Mouse (Mus musculus): ENCODE results near the gene Gm45844. TPM values are rescaled to one million over a fixed set of nuclear protein-coding genes. Genes with fewer than 3 reads are reported as not detected.
"Not testable (repeated sequence)": the region's sequence is repeated elsewhere in the genome, so short reads cannot be mapped to it uniquely, and the experiment has no call there.

Gm45844 gene
- 1.1 and 1.4 TPM in 2 replicates for polyA plus RNA-seq (2014; fragmentation: Nextera tagmentation; extraction: Ambion mirVana)

DNA sequence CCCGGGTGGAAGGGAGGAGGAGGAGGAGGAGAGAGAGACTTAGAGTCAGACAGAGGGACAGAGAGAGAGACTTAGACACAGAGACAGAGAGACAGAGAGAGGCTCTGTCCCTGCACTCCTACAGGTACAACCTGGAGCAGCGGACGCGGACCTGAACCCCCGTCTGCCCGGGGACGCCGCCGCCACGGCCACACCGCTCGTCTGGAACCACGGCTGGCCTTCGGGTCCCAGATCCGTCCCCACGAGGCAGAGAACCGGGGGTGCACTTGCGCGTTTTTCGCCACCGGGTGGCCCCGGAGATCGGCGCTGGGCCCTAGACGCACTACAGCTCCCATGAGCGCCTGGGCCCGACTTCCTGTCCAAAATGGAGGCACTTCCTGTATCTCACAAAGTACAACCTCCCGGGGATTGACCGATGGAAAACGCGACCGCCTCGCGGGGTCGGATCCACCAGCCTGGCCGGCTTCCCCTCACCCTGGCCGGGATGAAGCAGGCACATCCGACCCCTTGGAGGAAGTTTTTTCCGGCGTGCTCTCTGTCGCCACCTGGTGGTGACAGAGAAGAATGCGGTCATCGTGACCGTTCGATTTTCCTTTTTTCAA, at the start of gene Gm45844:
Gene Gm45844 (minus strand): TSS at position 324 of the 602 bp plus-strand sequence.
- H3K4me1 ChIP-seq (ENCODE audit: control insufficient read depth, insufficient read depth, low read length); H3K36me3 ChIP-seq (ENCODE audit: control insufficient read depth, insufficient read depth, low read length); H3K9me3 ChIP-seq (replicated peaks; ENCODE audit: control insufficient read depth, low read length); H3K27me3 ChIP-seq (ENCODE audit: control insufficient read depth, insufficient read depth, low read length); H3K9ac ChIP-seq (ENCODE audit: low read depth, low read length); H3K27ac ChIP-seq (ENCODE audit: low read depth, low read length): not testable (repeated sequence)
- WGBS (ENCODE audit: insufficient replicate concordance), result 45% methylated on average over 45 of the region's 45 CpGs
- H3K4me3 ChIP-seq (ENCODE audit: low read depth, low read length), result peak within 1 kb of the TSS; percentile 8; the same call in 1 of the 2 replicates
- peak; percentile 99 for ATAC-seq (replicated peaks; ENCODE audit: insufficient number of reproducible peaks, low FRiP score, low TSS enrichment)
- H3K4me2 ChIP-seq, result peak within 1 kb of the TSS; percentile 11

- no peak for ATAC-seq (replicated peaks; ENCODE audit: insufficient number of reproducible peaks, low FRiP score, low TSS enrichment)
- Histone ChIP-seq H3K27ac (ENCODE audit: low read depth, low read length) (no peak overlapping the region), H3K9me3 (replicated peaks; ENCODE audit: control insufficient read depth, low read length) (no peaks in the 10 kb centered on the region), H3K9ac (ENCODE audit: low read depth, low read length) (no peak overlapping the region), H3K4me3 (ENCODE audit: low read depth, low read length) (no peak overlapping the region), H3K27me3 (ENCODE audit: control insufficient read depth, insufficient read depth, low read length) (no peaks in the 10 kb centered on the region), H3K4me1 (ENCODE audit: control insufficient read depth, insufficient read depth, low read length) (no peaks in the 10 kb centered on the region), H3K4me2 (no peak overlapping the region), H3K36me3 (ENCODE audit: control insufficient read depth, insufficient read depth, low read length) (peaks cover 14% of the 10 kb centered on the region)
- WGBS (ENCODE audit: insufficient replicate concordance), result 80% methylated on average over 16 of the region's 16 CpGs
These were observed 17.5 kb upstream of the Gm45844 start for GRCm38 (mm10) chr7:7295595-7295994.

DNA sequence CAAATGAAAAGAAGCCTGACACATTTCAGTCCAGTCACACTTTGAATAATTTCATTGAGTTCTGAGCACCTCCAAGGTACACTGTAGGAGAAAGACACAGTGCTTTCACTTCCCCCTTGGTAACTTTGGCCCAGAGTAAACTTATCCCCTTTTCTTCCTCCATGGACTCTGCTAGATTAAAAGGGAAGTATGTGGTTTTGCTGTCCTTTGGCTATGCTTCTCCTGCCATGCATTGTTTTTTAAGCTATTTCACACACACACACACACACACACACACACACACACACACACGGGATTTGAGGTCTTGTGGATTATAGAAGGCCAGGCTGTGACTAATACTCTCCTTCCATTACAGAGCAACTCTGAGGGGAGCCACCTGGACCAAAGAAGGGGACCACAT, 3.3 kb upstream of the Gm45844 start:
- no peak for ATAC-seq (replicated peaks; ENCODE audit: insufficient number of reproducible peaks, low FRiP score, low TSS enrichment)
- no peaks in the 10 kb centered on the region for H3K4me1 ChIP-seq (ENCODE audit: control insufficient read depth, insufficient read depth, low read length)
- no peak overlapping the region for H3K9ac ChIP-seq (ENCODE audit: low read depth, low read length)
- no peak overlapping the region for H3K4me2 ChIP-seq
- 53% methylated on average over 1 of the region's 1 CpGs for WGBS (ENCODE audit: insufficient replicate concordance)
- H3K36me3 ChIP-seq (ENCODE audit: control insufficient read depth, insufficient read depth, low read length), result peaks cover 6% of the 10 kb centered on the region
- peaks cover 4% of the 10 kb centered on the region; the same call in 1 of the 2 replicates for H3K9me3 ChIP-seq (replicated peaks; ENCODE audit: control insufficient read depth, low read length)
- H3K27me3 ChIP-seq (ENCODE audit: control insufficient read depth, insufficient read depth, low read length), result no peaks in the 10 kb centered on the region
- no peak overlapping the region for H3K4me3 ChIP-seq (ENCODE audit: low read depth, low read length)
- H3K27ac ChIP-seq (ENCODE audit: low read depth, low read length), result no peak overlapping the region

- H3K4me2 ChIP-seq, result peak overlapping the region; percentile 11
- H3K27ac ChIP-seq (ENCODE audit: low read depth, low read length); H3K27me3 ChIP-seq (ENCODE audit: control insufficient read depth, insufficient read depth, low read length); H3K9me3 ChIP-seq (replicated peaks; ENCODE audit: control insufficient read depth, low read length); H3K9ac ChIP-seq (ENCODE audit: low read depth, low read length); H3K4me1 ChIP-seq (ENCODE audit: control insufficient read depth, insufficient read depth, low read length); H3K36me3 ChIP-seq (ENCODE audit: control insufficient read depth, insufficient read depth, low read length): not testable (repeated sequence)
- WGBS (ENCODE audit: insufficient replicate concordance), result 49% methylated on average over 24 of the region's 24 CpGs
- ATAC-seq (replicated peaks; ENCODE audit: insufficient number of reproducible peaks, low FRiP score, low TSS enrichment), result peak; percentile 44; the same call in 1 of the 2 replicates
- H3K4me3 ChIP-seq (ENCODE audit: low read depth, low read length), result peak overlapping the region; percentile 8; the same call in 1 of the 2 replicates
These were observed 533 bp downstream of the Gm45844 start for GRCm38 (mm10) chr7:7277556-7277955.

DNA sequence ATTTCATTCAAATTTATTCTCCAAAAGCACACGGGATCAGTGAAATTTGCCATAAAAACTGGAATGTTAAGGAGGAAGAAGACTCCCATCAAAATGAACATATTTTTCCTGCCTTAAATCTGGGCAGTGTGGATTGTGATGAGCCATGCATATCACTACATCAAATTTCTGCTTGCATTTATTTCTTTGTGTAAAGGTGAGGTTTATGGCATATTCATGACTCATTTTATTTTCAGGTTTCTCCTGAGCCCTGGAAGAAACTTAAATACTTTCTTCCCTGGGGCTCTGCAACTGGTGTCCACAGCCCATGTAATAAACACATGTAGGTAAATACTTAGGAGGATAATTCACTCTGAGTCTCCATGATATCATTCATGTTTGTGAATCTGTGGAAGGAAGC, 30.9 kb downstream of the Gm45844 start, which contains the start of gene Vmn2r29:
Gene Vmn2r29 (minus strand): TSS at position 101 of the 400 bp plus-strand sequence.
- ATAC-seq (replicated peaks; ENCODE audit: insufficient number of reproducible peaks, low FRiP score, low TSS enrichment); H3K36me3 ChIP-seq (ENCODE audit: control insufficient read depth, insufficient read depth, low read length); H3K9ac ChIP-seq (ENCODE audit: low read depth, low read length); H3K4me1 ChIP-seq (ENCODE audit: control insufficient read depth, insufficient read depth, low read length); H3K27ac ChIP-seq (ENCODE audit: low read depth, low read length); H3K27me3 ChIP-seq (ENCODE audit: control insufficient read depth, insufficient read depth, low read length); H3K9me3 ChIP-seq (replicated peaks; ENCODE audit: control insufficient read depth, low read length); H3K4me3 ChIP-seq (ENCODE audit: low read depth, low read length); H3K4me2 ChIP-seq: not testable (repeated sequence)
- no CpG with 5 or more reads among the region's 1 CpGs for WGBS (ENCODE audit: insufficient replicate concordance)

DNA sequence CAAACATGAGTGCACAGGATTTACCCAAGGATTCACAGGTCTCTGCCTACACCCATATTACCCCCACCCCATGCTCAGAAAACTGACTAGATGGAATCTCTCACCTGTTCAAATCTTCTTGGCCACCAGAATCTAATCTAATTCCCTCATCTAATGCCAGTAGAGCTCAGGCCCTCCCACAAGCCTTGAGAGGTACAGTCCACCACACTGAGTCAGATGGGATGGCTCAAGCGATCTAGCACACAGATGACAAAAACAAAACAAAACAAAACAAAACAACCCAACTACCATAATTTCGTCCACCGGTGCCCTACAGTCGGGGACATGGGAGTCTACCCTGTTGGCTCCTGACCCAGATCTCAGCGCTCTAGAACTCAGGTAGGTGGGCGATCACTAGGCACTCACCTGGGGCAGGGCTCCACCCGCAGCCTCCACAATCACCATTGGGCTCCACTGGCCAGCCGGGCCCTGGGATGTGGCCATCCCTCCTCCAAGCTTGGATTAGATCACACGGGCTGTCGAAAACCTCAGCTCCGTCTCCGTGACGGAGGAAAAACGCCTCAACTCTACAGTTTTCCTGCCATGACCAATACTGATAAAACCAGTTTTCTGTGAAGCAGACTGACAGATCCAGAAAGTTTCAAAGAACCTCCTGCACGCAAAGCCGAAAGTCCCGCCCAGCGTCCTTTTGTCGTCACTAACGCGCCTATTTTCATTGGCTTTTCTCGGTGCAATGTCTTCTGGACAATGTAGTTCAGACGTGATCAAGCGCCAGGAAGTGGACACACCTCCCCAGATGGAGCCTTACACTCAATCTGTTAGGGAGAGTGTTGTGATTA, 68.6 kb downstream of the Gm45844 start, which contains the start of gene Zfp772:
Gene Zfp772 (minus strand): TSS at position 686 of the 839 bp plus-strand sequence.
- Histone ChIP-seq H3K9ac (ENCODE audit: low read depth, low read length) (peak within 1 kb of the TSS; percentile 58), H3K4me3 (ENCODE audit: low read depth, low read length) (peak within 1 kb of the TSS; percentile 45), H3K4me2 (peak within 1 kb of the TSS; percentile 67)
- H3K9me3 ChIP-seq (replicated peaks; ENCODE audit: control insufficient read depth, low read length); ATAC-seq (replicated peaks; ENCODE audit: insufficient number of reproducible peaks, low FRiP score, low TSS enrichment); H3K27ac ChIP-seq (ENCODE audit: low read depth, low read length); H3K4me1 ChIP-seq (ENCODE audit: control insufficient read depth, insufficient read depth, low read length); H3K36me3 ChIP-seq (ENCODE audit: control insufficient read depth, insufficient read depth, low read length); H3K27me3 ChIP-seq (ENCODE audit: control insufficient read depth, insufficient read depth, low read length): not testable (repeated sequence)
- 4% methylated on average over 23 of the region's 24 CpGs for WGBS (ENCODE audit: insufficient replicate concordance)

DNA sequence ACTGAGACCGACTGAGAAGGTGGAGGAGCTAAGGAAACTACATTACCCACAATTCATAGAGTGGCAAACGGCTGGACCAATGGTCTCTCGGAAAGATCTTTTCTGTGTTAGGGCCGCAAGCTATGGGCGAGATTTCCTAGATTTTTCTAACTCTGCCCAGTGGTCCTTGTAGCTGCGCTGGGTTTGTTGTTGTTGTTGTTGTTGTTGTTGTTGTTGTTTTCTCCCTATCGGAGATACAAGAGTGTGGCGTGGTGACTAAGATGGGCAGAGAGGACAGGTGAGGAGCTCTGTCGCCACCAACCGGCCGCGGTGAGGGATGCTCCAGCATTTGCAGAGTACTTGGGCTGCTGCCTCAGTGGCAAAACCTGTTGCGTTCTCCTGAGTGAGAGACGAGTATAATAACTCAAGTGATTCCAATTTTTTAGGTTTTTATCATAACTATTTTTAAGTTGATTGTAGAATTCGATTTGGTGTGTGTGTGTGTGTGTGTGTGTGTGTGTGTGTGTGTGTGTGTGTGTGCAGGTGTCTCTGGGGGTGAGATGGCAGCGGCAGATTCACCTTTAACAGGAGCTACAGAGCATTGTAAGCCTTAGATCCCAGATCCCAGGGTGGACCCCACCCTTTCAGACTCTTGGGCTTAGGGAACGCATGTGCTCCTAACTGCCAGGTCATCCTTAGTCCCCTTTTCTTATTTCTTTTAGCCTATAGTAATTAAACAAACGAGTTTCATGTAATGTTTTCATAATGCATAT, 89.7 kb downstream of the Gm45844 start:
- Histone ChIP-seq H3K4me1 (ENCODE audit: control insufficient read depth, insufficient read depth, low read length) (no peaks in the 10 kb centered on the region), H3K4me3 (ENCODE audit: low read depth, low read length) (peak overlapping the region; percentile 56), H3K27ac (ENCODE audit: low read depth, low read length) (no peak overlapping the region), H3K4me2 (peak overlapping the region; percentile 60), H3K36me3 (ENCODE audit: control insufficient read depth, insufficient read depth, low read length) (no peaks in the 10 kb centered on the region), H3K9me3 (replicated peaks; ENCODE audit: control insufficient read depth, low read length) (no peaks in the 10 kb centered on the region), H3K27me3 (ENCODE audit: control insufficient read depth, insufficient read depth, low read length) (no peaks in the 10 kb centered on the region), H3K9ac (ENCODE audit: low read depth, low read length) (no peak overlapping the region)
- 13% methylated on average over 18 of the region's 18 CpGs for WGBS (ENCODE audit: insufficient replicate concordance)
- peak; percentile 86 for ATAC-seq (replicated peaks; ENCODE audit: insufficient number of reproducible peaks, low FRiP score, low TSS enrichment)

GRCm38 (mm10) chr7:7187417-7188190, 90.5 kb downstream of the Gm45844 start:
- Histone ChIP-seq H3K4me1 (ENCODE audit: control insufficient read depth, insufficient read depth, low read length) (no peaks in the 10 kb centered on the region), H3K27me3 (ENCODE audit: control insufficient read depth, insufficient read depth, low read length) (no peaks in the 10 kb centered on the region), H3K9ac (ENCODE audit: low read depth, low read length) (no peak overlapping the region), H3K36me3 (ENCODE audit: control insufficient read depth, insufficient read depth, low read length) (no peaks in the 10 kb centered on the region), H3K27ac (ENCODE audit: low read depth, low read length) (no peak overlapping the region), H3K4me3 (ENCODE audit: low read depth, low read length) (peak overlapping the region; percentile 56), H3K4me2 (peak overlapping the region; percentile 60), H3K9me3 (replicated peaks; ENCODE audit: control insufficient read depth, low read length) (no peaks in the 10 kb centered on the region)
- ATAC-seq (replicated peaks; ENCODE audit: insufficient number of reproducible peaks, low FRiP score, low TSS enrichment), result no peak
- WGBS (ENCODE audit: insufficient replicate concordance), result 32% methylated on average over 13 of the region's 13 CpGs

Measured in heart, embryonic 11.5 days (tissue).